Mouse (Mus musculus): ENCODE data around the gene Olfr105-ps. TPM values are rescaled to one million over a fixed set of nuclear protein-coding genes. Genes with fewer than 3 reads are reported as not detected.

Olfr105-ps gene
- not detected for total RNA-seq (2021)
- long read RNA-seq, experiment 1: 0 reads
- long read RNA-seq, experiment 2: 0 reads

DNA sequence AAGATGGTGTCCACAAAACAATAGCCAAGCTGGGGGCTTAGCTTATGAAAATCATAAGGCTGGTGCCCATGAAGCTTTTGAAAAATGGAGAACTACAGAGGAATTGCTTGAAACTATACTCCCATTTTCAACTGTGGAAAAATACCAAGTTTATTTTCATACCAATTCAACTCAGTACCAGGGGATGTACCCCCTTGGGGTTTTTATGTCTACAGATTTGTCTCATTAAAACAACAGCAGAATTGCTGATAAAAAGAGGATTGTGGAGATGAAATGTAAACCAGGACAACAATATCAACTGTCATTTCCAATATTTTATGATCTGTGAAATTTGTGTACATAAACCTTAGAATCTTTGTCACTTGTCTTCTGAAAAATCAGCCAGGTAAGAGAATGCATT, at the start of gene Olfr105-ps:
Gene Olfr105-ps (plus strand): TSS at position 301 of the 400 bp plus-strand sequence.
- TF ChIP-seq CTCF (conservative IDR thresholded peaks at IDR 0.05): no peak
- DNase-seq (ENCODE audit: low spot score in 2 of 2): no peak
- Histone ChIP-seq H3K27ac (no peak within 1 kb of the TSS), H3K4me3 (no peak within 1 kb of the TSS)

DNA sequence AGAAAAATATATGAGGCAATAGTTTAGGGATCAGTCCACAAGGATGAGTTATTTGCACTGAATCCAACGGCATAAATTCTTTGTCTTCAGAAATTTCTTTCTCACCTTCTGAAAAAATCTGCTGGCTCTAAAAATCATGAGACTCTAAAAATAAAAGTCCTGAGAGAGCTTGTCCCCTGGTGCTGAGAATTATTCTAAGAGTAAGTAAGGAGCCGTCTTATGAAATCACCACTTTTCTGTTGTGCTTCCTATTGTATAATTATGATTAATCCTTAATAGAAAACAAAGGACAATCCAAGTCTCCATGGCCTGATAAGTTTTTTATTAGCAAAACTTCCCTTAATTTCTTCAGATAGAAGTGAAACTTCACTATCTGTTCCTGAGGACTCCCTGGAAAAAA, 39.2 kb upstream of the Olfr105-ps start, which contains the start of gene Olfr103:
Gene Olfr103 (minus strand): TSS at position 101 of the 400 bp plus-strand sequence.
- TF ChIP-seq CTCF (conservative IDR thresholded peaks at IDR 0.05): no peak
- H3K4me3 ChIP-seq: no peak within 1 kb of the TSS
- H3K27ac ChIP-seq: no peak within 1 kb of the TSS
- no peak for DNase-seq (ENCODE audit: low spot score in 2 of 2)

DNA sequence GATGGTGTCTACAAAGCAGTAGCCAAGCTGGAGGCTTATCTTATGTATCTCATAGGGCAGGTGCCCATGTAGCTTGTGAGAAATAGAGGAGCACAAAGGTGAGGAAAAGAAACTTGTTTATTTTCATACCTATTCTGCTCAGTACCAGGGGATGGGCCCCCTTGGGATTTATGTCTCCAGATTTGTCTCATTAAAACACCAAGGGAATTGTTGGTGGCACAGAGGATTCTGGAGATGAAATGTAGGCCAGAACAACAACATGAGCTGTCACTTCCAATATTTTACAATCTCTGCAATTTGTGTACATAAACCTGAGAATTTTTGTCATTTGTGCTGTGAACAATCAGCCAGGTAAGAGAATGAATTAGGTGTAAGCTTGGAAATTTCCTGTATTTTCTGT, 19.6 kb upstream of the Olfr105-ps start, which contains the start of gene Olfr104-ps:
Gene Olfr104-ps (plus strand): TSS at position 301 of the 400 bp plus-strand sequence.
- no peak for DNase-seq (ENCODE audit: low spot score in 2 of 2)
- H3K4me3 ChIP-seq: no peak within 1 kb of the TSS
- no peak for TF ChIP-seq CTCF (conservative IDR thresholded peaks at IDR 0.05)
- no peak within 1 kb of the TSS for H3K27ac ChIP-seq

DNA sequence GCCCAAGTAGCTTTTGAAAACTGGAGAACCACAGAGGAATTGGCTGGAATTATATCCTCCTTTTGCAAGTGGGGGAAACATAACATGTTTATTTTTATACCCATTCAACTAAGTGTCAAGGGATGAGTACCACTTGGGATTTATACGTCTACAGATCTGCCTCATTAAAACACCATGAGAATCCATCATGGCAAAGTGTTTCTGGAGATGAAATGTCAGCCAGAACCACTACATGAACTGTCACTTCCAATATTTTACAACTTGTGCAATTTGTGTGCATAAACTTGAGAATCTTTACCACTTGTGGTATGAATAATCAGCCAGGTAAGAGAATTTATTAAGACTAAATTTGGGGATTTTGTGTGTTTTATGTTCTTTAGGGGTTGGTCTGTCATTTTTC, 11.3 kb downstream of the Olfr105-ps start, which contains the start of gene Olfr106-ps:
Gene Olfr106-ps (plus strand): TSS at position 301 of the 400 bp plus-strand sequence.
- DNase-seq (ENCODE audit: low spot score in 2 of 2): no peak
- no peak within 1 kb of the TSS for H3K4me3 ChIP-seq

DNA sequence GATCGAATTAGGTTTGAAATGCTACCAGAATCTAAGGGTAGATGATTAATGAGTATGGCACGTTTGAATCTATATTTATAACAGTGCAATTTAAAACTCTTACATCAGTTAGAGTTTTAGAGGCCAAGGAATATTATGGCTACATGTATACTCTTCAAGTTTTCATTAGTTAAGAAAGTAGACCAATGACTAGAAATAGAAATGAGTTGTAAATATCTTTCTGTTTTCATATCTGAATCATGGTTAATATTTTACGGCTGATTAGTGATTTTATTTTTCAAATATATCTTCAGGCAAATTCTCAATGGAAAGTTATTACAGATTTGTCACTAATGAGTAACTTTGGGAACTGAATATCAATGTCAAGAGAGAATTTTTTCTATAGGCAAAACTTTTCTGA, 20.1 kb downstream of the Olfr105-ps start, which contains the start of gene Olfr107:
Gene Olfr107 (plus strand): TSS at position 301 of the 400 bp plus-strand sequence.
- Histone ChIP-seq H3K27ac (no peak within 1 kb of the TSS), H3K4me3 (no peak within 1 kb of the TSS)
- DNase-seq (ENCODE audit: low spot score in 2 of 2): no peak
- TF ChIP-seq CTCF (conservative IDR thresholded peaks at IDR 0.05): no peak

More for the DNA sequence above, 11.3 kb downstream of the Olfr105-ps start, which contains the start of gene Olfr106-ps:
- H3K27ac ChIP-seq: no peak within 1 kb of the TSS
- TF ChIP-seq CTCF (conservative IDR thresholded peaks at IDR 0.05): no peak

DNA sequence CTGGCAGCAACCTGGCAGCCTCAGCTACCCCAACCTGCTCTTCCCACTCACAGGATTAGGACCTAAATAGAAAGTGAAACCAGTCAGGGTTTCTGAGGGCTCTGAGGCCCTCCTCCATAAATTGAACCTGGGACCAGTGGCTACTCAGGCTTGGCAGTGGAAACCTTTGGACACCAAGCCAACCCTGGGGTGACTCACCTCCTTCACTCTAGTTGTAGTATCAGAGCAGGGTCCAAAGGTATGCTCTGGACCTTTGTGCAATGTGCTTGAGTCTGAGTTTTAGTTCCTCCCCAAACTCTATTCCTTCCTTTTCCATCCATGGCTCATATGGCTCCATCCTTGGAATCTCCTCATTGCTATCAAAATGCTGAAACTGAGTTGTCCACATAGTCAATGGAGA, 34.5 kb downstream of the Olfr105-ps start:
- Histone ChIP-seq H3K4me3 (no peak overlapping the region), H3K27ac (no peak overlapping the region)
- TF ChIP-seq CTCF (conservative IDR thresholded peaks at IDR 0.05): no peak
- no peak for DNase-seq (ENCODE audit: low spot score in 2 of 2)

Other genes starting within 250 kb of the Olfr105-ps start
- gene Olfr93, start 217.5 kb upstream of the Olfr105-ps start, total RNA-seq (2021): not detected
- not detected for gene Ubd, start 185.1 kb upstream of the Olfr105-ps start, total RNA-seq (2021)
- gene Olfr94, start 178.0 kb upstream of the Olfr105-ps start, total RNA-seq (2021): not detected
- not detected for gene Olfr95, start 165.9 kb upstream of the Olfr105-ps start, total RNA-seq (2021)
- not detected for gene Olfr96, start 158.9 kb upstream of the Olfr105-ps start, total RNA-seq (2021)
- gene Olfr97, start 141.7 kb upstream of the Olfr105-ps start, total RNA-seq (2021): not detected
- gene Olfr98, start 115.3 kb upstream of the Olfr105-ps start, total RNA-seq (2021): not detected
- gene H2-M3, start 108.8 kb upstream of the Olfr105-ps start, total RNA-seq (2021): 1 to 10 TPM; 2.4 to 3.4 TPM
- gene Olfr99, start 95.6 kb upstream of the Olfr105-ps start, total RNA-seq (2021): not detected
- gene Olfr101, start 74.7 kb upstream of the Olfr105-ps start, total RNA-seq (2021): not detected
- not detected for gene Olfr102, start 62.0 kb upstream of the Olfr105-ps start, total RNA-seq (2021)
- gene Olfr103, start 39.3 kb upstream of the Olfr105-ps start, total RNA-seq (2021): not detected
- not detected for gene Olfr104-ps, start 19.5 kb upstream of the Olfr105-ps start, total RNA-seq (2021)
- gene Olfr106-ps, start 11.4 kb downstream of the Olfr105-ps start, total RNA-seq (2021): not detected
- gene Olfr107, start 20.2 kb downstream of the Olfr105-ps start, total RNA-seq (2021): not detected
- not detected for gene Olfr108, start 66.4 kb downstream of the Olfr105-ps start, total RNA-seq (2021)
- not detected for gene Olfr109, start 79.9 kb downstream of the Olfr105-ps start, total RNA-seq (2021)
- gene H2-M2, start 104.5 kb downstream of the Olfr105-ps start, total RNA-seq (2021): not detected
- not detected for gene Olfr110, start 113.4 kb downstream of the Olfr105-ps start, total RNA-seq (2021)
- not detected for gene Olfr111, start 129.0 kb downstream of the Olfr105-ps start, total RNA-seq (2021)
- gene Olfr112, start 190.4 kb downstream of the Olfr105-ps start, total RNA-seq (2021): not detected
- gene Olfr113, start 198.6 kb downstream of the Olfr105-ps start, total RNA-seq (2021): not detected
- not detected for gene Olfr114, start 213.7 kb downstream of the Olfr105-ps start, total RNA-seq (2021)
- gene Olfr115, start 248.1 kb downstream of the Olfr105-ps start, total RNA-seq (2021): not detected
- not detected for gene Olfr116, start 248.2 kb downstream of the Olfr105-ps start, total RNA-seq (2021)